ENCODE assay signal across 26 mouse cellular contexts in the genomic region with DNA sequence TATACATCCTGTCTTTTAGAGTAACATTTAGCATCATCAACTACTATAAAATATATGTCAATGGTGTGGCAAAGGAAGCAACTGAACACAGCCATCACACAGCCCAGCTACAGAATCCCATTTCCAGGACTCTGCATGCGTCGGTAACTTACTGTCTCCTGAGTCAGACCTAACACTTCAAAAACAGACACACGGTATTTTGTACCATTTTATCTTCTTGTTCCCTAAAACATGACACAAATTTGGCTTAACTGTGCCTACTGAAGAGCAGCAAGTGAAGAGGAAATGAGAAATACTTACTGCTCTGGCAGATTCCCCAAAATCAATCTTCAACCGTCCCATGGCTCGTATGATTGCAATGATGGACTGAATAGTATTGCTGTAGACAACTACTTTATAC. TPM values are rescaled to one million over a fixed set of nuclear protein-coding genes. Genes with fewer than 3 reads are reported as not detected.
DNase-seq lines count a peak whose midpoint lies in the region; ATAC-seq lines count a peak whose summit lies in the region.
"Had no signal": no experiment of that assay in that cellular context is flagged by ENCODE, and none has a peak within 500 bp of the region (broad histone marks: within the 10 kb centered on the region; RNA-seq: fewer than 3 reads in every experiment).

No protein-coding gene starts in this region.

- no peaks in the 10 kb centered on the region for H3K9me3 ChIP-seq in liver, embryonic 15.5 days (replicated peaks)
- H3K9me3 ChIP-seq in hindbrain, embryonic 11.5 days (ENCODE audit: control insufficient read depth, low read length): no peaks in the 10 kb centered on the region
- H3K9me3 ChIP-seq: forebrain, embryonic 10.5 days; forebrain, embryonic 13.5 days; G1E; hindbrain, embryonic 13.5 days; intestine, embryonic 15.5 days had no signal

- peaks cover 55% of the 10 kb centered on the region for H3K36me3 ChIP-seq in liver, embryonic 15.5 days (replicated peaks)
- no peaks in the 10 kb centered on the region for H3K36me3 ChIP-seq in hindbrain, embryonic 11.5 days (ENCODE audit: control insufficient read depth, insufficient read depth, low read length)

- no peaks in the 10 kb centered on the region for H3K27me3 ChIP-seq in liver, embryonic 15.5 days
- no peaks in the 10 kb centered on the region for H3K27me3 ChIP-seq in hindbrain, embryonic 11.5 days (ENCODE audit: control insufficient read depth, insufficient read depth, low read length)
- H3K27me3 ChIP-seq: CH12.LX; forebrain, embryonic 13.5 days; hindbrain, embryonic 13.5 days; intestine, embryonic 15.5 days had no signal

- peak; percentile 80 for ATAC-seq in frontal cortex, adult (ENCODE audit: low TSS enrichment)
- no peak for ATAC-seq in liver, embryonic 15.5 days (ENCODE audit: insufficient read depth)
- no peak for ATAC-seq in hindbrain, embryonic 11.5 days (ENCODE audit: low FRiP score)
- ATAC-seq: forebrain, embryonic 13.5 days; forebrain, embryonic 16.5 days; hindbrain, embryonic 16.5 days had no signal

- H3K4me3 ChIP-seq in liver, embryonic 15.5 days (replicated peaks): no peak overlapping the region
- no peak overlapping the region for H3K4me3 ChIP-seq in hindbrain, embryonic 11.5 days (ENCODE audit: low read depth, low read length)
- H3K4me3 ChIP-seq: forebrain, embryonic 10.5 days; forebrain, embryonic 13.5 days; hindbrain, embryonic 13.5 days; intestine, embryonic 15.5 days had no signal

- H3K4me2 ChIP-seq in liver, embryonic 15.5 days: no peak overlapping the region
- no peak overlapping the region for H3K4me2 ChIP-seq in hindbrain, embryonic 11.5 days (replicated peaks; ENCODE audit: low read depth, low read length)
- H3K4me2 ChIP-seq: forebrain, embryonic 13.5 days; heart, embryonic 11.5 days; hindbrain, embryonic 13.5 days; intestine, embryonic 15.5 days had no signal

- DNase-seq in frontal cortex, postnatal 10 days (ENCODE audit: low spot score in 2 of 2): no peak
- no peak for DNase-seq in liver
- peak; percentile 35 for DNase-seq in brain, adult 2 months (ENCODE audit: low read depth, low spot score)
- no peak for DNase-seq in hindbrain, embryonic 11.5 days (ENCODE audit: low spot score)
- no peak for DNase-seq in adrenal gland, adult 8-10 months
- DNase-seq: adrenal gland, adult 2 months; adrenal gland, postnatal 25 days; B cell, adult 2 months; cerebellum, adult 18-20 months; cerebellum, adult 9-10 months; cerebellum, postnatal 14 days; gastrocnemius, postnatal 10 days had no signal

- H3K27ac ChIP-seq in liver, embryonic 15.5 days (replicated peaks): 0 out of 2 replicates have a peak overlapping the region, but pooled peaks have one; percentile 0
- H3K27ac ChIP-seq in hindbrain, embryonic 11.5 days (ENCODE audit: low read depth, low read length): no peak overlapping the region
- H3K27ac ChIP-seq: forebrain, embryonic 10.5 days; forebrain, embryonic 13.5 days; hindbrain, embryonic 13.5 days; intestine, embryonic 15.5 days had no signal

- WGBS in liver, embryonic 15.5 days (ENCODE audit: insufficient replicate concordance): 86% methylated on average over 5 of the region's 5 CpGs
- 95% methylated on average over 5 of the region's 5 CpGs for WGBS in hindbrain, embryonic 11.5 days

- H3K9ac ChIP-seq in liver, embryonic 15.5 days: no peak overlapping the region
- no peak overlapping the region for H3K9ac ChIP-seq in hindbrain, embryonic 11.5 days (ENCODE audit: low read depth, low read length)
- H3K9ac ChIP-seq: forebrain, embryonic 13.5 days; hindbrain, embryonic 13.5 days; intestine, embryonic 15.5 days had no signal

- peaks cover 41% of the 10 kb centered on the region for H3K4me1 ChIP-seq in liver, embryonic 15.5 days (replicated peaks)
- H3K4me1 ChIP-seq in hindbrain, embryonic 11.5 days (replicated peaks; ENCODE audit: control insufficient read depth, insufficient read depth, low read length): no peaks in the 10 kb centered on the region
- H3K4me1 ChIP-seq: forebrain, embryonic 13.5 days; intestine, embryonic 15.5 days had no signal

RNA-seq across cellular contexts. Expression of a gene that starts 22.7 kb away (rescaled TPM):
- polyA plus RNA-seq in liver, embryonic 15.5 days (2015; fragmentation: Nextera tagmentation; extraction: Ambion mirVana): 63.4 and 66.5 TPM in 2 replicates
- polyA plus RNA-seq in hindbrain, embryonic 11.5 days (2014; fragmentation: Nextera tagmentation; extraction: Ambion mirVana): 199 and 224 TPM in 2 replicates
- 100 to 1,000 TPM; 137 to 154 (median 149) TPM for total RNA-seq in adrenal gland, adult 8-10 months (2022)

RNA-seq across cellular contexts. Expression of a gene that starts 30.7 kb away (rescaled TPM):
- 2.7 and 3.8 TPM in 2 replicates for polyA plus RNA-seq in liver, embryonic 15.5 days (2015; fragmentation: Nextera tagmentation; extraction: Ambion mirVana)
- polyA plus RNA-seq in hindbrain, embryonic 11.5 days (2014; fragmentation: Nextera tagmentation; extraction: Ambion mirVana): 0.62 and 0.89 TPM in 2 replicates
- 10 to 100 TPM; 14.7 to 22.5 (median 17.6) TPM for total RNA-seq in adrenal gland, adult 8-10 months (2022)
- total RNA-seq: heart, postnatal 25 days had no signal

RNA-seq across cellular contexts. Expression of a gene that starts 31.4 kb away (rescaled TPM):
- polyA plus RNA-seq in liver, embryonic 15.5 days (2015; fragmentation: Nextera tagmentation; extraction: Ambion mirVana): 0.02 TPM in 1 of 2 replicates, not detected in the other
- polyA plus RNA-seq in hindbrain, embryonic 11.5 days (2014; fragmentation: Nextera tagmentation; extraction: Ambion mirVana): 0.34 and 0.57 TPM in 2 replicates
- 1 to 10 TPM in 1 of 4 experiments, under 1 TPM in 3; 0.31 to 1.1 (median 0.71) TPM for total RNA-seq in adrenal gland, adult 8-10 months (2022)
- total RNA-seq: CH12.LX; heart, adult 8-10 months; heart, postnatal 25 days; hematopoietic stem cell, adult 5-6 weeks had no signal
- polyA plus RNA-seq: G1E had no signal

RNA-seq across cellular contexts. Expression of a gene that starts 36.8 kb away (rescaled TPM):
- polyA plus RNA-seq in liver, embryonic 15.5 days (2015; fragmentation: Nextera tagmentation; extraction: Ambion mirVana): 63.7 and 76.6 TPM in 2 replicates
- polyA plus RNA-seq in hindbrain, embryonic 11.5 days (2014; fragmentation: Nextera tagmentation; extraction: Ambion mirVana): 32.1 and 32.6 TPM in 2 replicates
- total RNA-seq in adrenal gland, adult 8-10 months (2022): 100 to 1,000 TPM; 152 to 212 (median 184) TPM
